Mouse (Mus musculus): ENCODE measurements around the gene Zfp592.

Gene Zfp592

GRCm38 (mm10) chr7:80994663-80995005, 1.2 kb downstream of the Zfp592 start:
- peak; percentile 10 for DNase-seq

GRCm38 (mm10) chr7:80995266-80996146, 2.0 kb downstream of the Zfp592 start:
- no peak for DNase-seq

GRCm38 (mm10) chr7:80997776-80998175, 4.3 kb downstream of the Zfp592 start:
- no peak for DNase-seq

- no peak for DNase-seq
Observed at GRCm38 (mm10) chr7:80999536-80999935, 6.1 kb downstream of the Zfp592 start.

- no peak for DNase-seq
Observed at GRCm38 (mm10) chr7:81001844-81002243, 8.4 kb downstream of the Zfp592 start.

GRCm38 (mm10) chr7:81004556-81005079, 11.1 kb downstream of the Zfp592 start:
- no peak for DNase-seq

GRCm38 (mm10) chr7:81005969-81006368, 12.5 kb downstream of the Zfp592 start:
- no peak for DNase-seq

- DNase-seq = no peak
Observed at GRCm38 (mm10) chr7:81008285-81008684, 14.8 kb downstream of the Zfp592 start.

- DNase-seq = no peak
Observed at GRCm38 (mm10) chr7:81011576-81011975, 18.1 kb downstream of the Zfp592 start.

- DNase-seq = no peak
Observed at GRCm38 (mm10) chr7:81020307-81020706, 26.8 kb downstream of the Zfp592 start.

- no peak for DNase-seq
Observed at GRCm38 (mm10) chr7:81022731-81023130, 29.2 kb downstream of the Zfp592 start.

GRCm38 (mm10) chr7:81024118-81024517, 30.6 kb downstream of the Zfp592 start:
- DNase-seq = peak; percentile 28

- no peak for DNase-seq
Observed at GRCm38 (mm10) chr7:81024651-81025050, 31.2 kb downstream of the Zfp592 start.

GRCm38 (mm10) chr7:81025751-81026150, 32.3 kb downstream of the Zfp592 start:
- no peak for DNase-seq

GRCm38 (mm10) chr7:81039711-81040110, 46.2 kb downstream of the Zfp592 start:
- DNase-seq = no peak

GRCm38 (mm10) chr7:81043023-81043620, 49.6 kb downstream of the Zfp592 start:
- no peak for DNase-seq

GRCm38 (mm10) chr7:81047847-81048246, 54.4 kb downstream of the Zfp592 start:
- DNase-seq = no peak

GRCm38 (mm10) chr7:81048513-81048912, 55.0 kb downstream of the Zfp592 start:
- DNase-seq = no peak

- no peak for DNase-seq
Observed at GRCm38 (mm10) chr7:81049966-81050365, 56.5 kb downstream of the Zfp592 start.

- DNase-seq = no peak
Observed at GRCm38 (mm10) chr7:81055709-81056370, 62.4 kb downstream of the Zfp592 start.

- peak; percentile 33 for DNase-seq
Observed at GRCm38 (mm10) chr7:81057471-81057870, 64.0 kb downstream of the Zfp592 start, which contains the start of gene Alpk3. Gene Alpk3 (plus strand): TSS chr7:81057600.

GRCm38 (mm10) chr7:81057901-81058711, 64.6 kb downstream of the Zfp592 start:
- peak; percentile 39 for DNase-seq

- DNase-seq = no peak
Observed at GRCm38 (mm10) chr7:81058712-81059154, 65.3 kb downstream of the Zfp592 start.
